Mouse (Mus musculus) 416B (cell line): Measurements from ENCODE around the gene Cyp2a12.
"Not testable (repeated sequence)": the region's sequence is repeated elsewhere in the genome, so short reads cannot be mapped to it uniquely, and the experiment has no call there.

Source experiments
- DNase-seq: peaks from one replicate; pipeline ENCODE4 v3.0.0; 2011; ENCODE audit warnings: low read depth

Cyp2a12 gene

DNA sequence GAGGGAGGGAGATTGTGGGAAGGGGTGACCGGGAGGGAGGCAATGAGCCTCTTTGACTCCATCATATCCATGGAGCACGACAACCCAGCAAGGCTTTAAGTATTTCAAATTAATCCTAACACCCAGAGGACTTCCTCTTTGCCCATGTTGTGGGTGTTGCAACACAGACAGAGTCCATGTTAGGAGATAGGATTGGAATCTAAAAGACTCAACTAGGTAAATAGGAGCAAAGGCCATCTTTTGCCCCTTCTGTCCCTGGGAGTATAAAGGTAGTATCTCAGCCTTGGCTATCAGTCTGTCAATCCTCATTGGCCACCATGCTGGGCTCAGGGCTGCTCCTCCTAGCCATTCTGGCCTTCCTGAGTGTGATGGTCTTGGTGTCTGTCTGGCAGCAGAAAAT, at the start of gene Cyp2a12:
Gene Cyp2a12 (plus strand): TSS at position 293 of the 400 bp plus-strand sequence.
- no peak for DNase-seq

DNA sequence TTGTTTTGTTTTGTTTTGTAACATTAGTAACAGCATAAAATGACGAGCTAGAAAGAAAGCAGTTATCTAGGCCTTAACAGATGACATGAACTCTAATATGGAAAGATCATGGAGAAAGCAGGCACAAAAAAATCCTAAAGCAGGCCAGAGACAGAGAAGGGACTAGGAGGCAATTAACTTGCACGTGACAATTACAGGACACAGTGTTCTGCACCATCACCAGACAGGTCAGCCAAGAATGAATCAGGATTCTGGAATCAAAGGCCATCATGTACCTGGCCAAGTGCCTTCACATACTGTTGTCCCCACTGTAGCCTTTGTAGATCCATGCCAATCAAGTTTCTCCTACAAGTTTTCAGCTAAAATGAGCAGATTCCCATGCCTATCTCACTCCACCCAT, 47.4 kb upstream of the Cyp2a12 start:
- not testable (repeated sequence) for DNase-seq

DNA sequence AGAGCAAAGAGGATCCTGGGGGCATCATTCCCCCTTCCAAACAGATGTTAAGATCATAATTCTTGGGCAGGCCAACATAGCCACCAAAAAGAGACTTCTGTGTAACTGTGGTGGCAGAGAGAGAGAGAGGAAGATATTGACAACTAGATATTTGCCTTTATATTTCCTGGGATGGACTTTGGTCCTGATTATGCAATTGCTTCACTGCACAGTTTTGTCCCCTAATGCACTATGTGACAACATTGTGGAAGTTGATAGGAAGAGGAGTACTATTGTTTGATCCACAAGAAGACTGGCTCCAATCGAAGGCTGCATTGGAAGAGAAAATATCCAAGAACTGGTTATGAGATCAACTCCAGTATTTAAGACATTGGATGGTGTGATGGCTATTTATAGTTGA, 46.9 kb upstream of the Cyp2a12 start:
- not testable (repeated sequence) for DNase-seq

DNA sequence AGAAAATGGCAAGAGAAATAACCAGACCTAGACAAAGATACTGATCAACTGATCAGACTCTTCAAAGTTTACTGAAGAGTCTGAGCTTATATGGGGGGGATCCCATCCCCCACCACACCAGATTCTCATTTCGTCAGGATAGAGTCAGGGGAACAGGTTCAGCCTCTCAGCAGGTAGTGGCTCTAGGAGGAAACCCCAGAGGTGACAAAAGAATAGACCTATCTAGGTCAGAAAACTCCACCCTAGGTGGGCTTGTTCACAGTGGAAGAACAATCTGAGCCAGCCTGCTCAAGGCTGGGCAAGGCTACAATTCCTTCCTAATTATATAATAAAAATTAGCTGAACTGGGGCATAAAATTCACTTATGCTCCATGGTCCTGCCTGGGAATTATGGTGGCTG, 46.3 kb upstream of the Cyp2a12 start:
- DNase-seq = no peak

DNA sequence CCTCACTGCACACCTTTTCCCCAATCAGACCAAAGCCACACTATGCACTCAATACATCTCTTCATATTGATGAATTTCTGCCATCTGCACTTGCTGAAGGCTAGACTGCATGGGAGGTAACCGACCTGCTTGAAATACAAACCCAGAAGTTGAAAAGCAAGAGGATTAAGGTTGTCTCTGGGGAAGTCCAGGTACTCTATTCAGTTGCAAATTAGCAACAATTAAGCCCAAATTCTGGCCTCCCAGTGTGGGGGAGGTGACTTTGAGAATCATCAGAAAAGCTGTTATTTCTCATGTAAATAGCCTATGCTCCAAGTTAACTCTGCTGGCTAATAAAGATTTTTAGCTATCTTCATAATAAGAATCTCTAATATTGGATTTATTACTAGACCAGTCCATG, 45.7 kb upstream of the Cyp2a12 start:
- not testable (repeated sequence) for DNase-seq

DNA sequence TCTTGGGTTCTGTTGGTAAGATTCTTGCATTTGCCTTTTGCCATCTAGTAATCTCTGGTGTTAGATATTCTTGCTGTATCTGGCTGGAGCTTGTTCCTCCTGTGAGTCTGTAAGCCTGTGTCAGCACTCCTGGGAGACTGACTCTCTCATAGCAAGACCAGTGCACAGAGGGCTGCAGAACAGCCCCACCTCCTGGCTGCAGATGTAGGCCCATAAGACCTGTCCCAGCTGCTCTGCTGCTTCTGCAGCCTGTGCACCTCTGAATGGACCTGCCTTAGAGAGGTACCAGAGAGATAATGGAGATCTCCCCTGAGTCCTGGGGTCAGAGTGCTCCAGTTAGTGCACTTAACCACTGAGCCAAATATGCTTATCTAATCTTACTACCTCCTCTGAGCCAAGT, 2.3 kb upstream of the Cyp2a12 start:
- not testable (repeated sequence) for DNase-seq

DNA sequence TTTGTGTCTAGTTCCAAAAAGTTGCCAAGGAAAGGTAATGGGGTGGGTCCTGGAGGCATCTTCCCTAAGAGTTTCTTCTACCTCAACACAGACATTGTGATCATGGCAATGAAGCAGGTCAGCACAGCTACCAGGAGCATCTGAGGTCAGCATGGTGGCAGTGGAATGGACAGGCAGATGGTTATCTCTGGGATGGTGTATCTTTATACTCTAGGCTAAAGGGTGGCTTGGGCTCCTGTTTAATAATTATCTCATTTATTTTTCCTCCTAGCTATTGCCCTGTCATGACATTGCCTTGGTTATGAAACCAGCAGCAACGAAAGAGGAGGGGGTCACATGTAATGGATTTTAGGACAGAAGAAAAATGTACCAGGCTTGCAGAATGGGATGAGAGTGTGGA, 20.0 kb downstream of the Cyp2a12 start:
- not testable (repeated sequence) for DNase-seq

DNA sequence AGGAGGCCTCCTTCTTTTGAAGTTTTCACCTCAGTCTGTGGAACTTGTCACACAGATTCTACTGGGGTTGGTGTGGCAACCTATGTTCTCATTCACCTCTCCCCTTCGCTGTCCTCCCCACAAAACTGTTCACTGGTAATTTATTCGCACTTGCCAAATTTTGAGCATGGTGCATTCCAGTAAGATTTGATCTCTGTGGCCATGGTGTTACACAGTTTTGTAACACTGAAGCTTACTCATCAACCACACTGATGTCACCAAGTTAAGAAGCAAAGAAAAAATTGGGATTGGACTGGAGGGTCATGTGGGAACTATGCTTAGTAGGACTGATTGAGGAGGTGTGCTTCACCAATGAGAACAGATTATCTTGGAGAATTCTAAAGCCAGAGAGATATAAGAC, 30.5 kb downstream of the Cyp2a12 start:
- peak; percentile 41 for DNase-seq

DNA sequence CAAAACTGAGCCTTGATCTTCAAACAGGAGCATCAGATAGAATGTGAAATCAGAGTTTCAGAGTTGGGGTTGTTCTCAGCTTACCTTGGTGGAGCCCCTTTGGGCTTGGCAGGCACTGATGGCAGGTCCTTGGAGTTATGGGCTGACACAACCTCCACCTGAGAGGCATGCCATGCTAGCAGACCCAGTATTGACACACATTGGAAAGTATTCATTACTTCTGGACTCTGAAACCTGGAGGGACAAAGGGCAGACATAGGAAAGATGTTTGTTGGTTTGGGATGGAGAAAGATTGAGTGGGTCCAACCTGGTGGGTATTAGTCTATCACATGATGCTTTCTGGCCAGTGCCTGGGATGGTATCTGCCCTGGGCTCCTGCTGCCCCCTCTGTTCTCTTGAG, 31.0 kb downstream of the Cyp2a12 start:
- DNase-seq = not testable (repeated sequence)

DNA sequence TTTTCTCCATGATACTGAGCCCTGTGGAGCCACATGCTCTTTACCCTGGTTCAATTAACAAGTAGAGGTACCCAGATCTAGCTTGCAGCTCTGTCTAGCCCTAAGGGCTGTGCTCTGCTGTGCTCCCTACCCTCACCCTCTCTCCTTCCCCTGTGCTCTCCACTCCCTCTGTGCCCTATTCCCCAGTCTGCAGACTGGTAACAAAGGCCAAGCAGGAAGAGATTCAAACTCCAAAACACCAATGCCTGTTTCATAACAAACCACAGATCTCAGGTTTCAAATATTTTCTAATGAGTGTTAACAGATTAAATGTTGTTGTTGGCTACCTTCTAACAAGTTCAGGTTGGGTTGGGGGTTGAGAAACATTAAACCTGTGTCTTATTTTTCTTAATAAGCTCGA, 49.8 kb downstream of the Cyp2a12 start:
- DNase-seq = no peak

DNA sequence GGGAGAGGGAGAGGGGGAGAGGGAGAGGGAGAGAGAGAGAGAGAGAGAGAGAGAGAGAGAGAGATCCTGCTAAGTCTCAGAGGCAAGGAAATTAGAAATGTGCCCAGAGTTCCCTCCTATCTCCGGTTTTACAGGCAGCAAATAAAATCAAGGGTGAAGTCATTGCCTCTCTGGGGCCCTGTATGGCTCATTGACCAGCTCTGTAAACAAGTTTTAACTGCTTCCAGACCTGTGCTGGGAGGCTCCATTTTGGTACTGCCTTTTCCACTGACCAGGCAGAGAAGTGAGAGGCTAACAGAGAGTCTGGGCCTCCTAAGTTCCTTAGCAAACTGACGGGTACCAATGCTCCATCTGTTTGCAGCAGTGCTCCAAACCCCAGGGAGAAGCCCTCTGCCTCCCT, 52.7 kb downstream of the Cyp2a12 start:
- no peak for DNase-seq
